In genomic region chr2:21111527-21111926, GRCm38 (mm10) we compare ENCODE assay signal across 22 mouse cellular contexts.
A peak's percentile ranks its signal among the peaks of the same experiment; 100 is the strongest.
DNase-seq lines count a peak whose midpoint lies in the region; ATAC-seq and TF ChIP-seq lines count a peak whose summit lies in the region.
"Had no signal": no experiment of that assay in that cellular context is flagged by ENCODE, and none has a peak within 500 bp of the region (broad histone marks: within the 10 kb centered on the region; RNA-seq: fewer than 3 reads in every experiment).

No protein-coding gene starts in this region.

- intact Hi-C loops in heart, postnatal 25 days (cut with DNase I), result no loop called here

- TF ChIP-seq CTCF in hindbrain, postnatal 0 days (IDR thresholded peaks at IDR 0.05; ENCODE audit: low read depth), result no peak

- no peaks in the 10 kb centered on the region for H3K36me3 ChIP-seq in heart, embryonic 12.5 days
- no peaks in the 10 kb centered on the region for H3K36me3 ChIP-seq in ES-E14 (ENCODE audit: control insufficient read depth, insufficient read depth, low read length, poor library complexity, severe bottlenecking)
- H3K36me3 ChIP-seq in hindbrain, postnatal 0 days (ENCODE audit: insufficient read depth, low read length), result no peaks in the 10 kb centered on the region
- H3K36me3 ChIP-seq: heart, embryonic 13.5 days; midbrain, embryonic 13.5 days had no signal

- H3K4me1 ChIP-seq in heart, embryonic 12.5 days (replicated peaks), result no peaks in the 10 kb centered on the region
- H3K4me1 ChIP-seq in ES-E14 (ENCODE audit: control insufficient read depth in 2 of 2, insufficient read depth in 2 of 2, low read length in 2 of 2, poor library complexity in 1 of 2), result no peaks in the 10 kb centered on the region
- H3K4me1 ChIP-seq in hindbrain, postnatal 0 days (ENCODE audit: insufficient read depth, low read length), result no peaks in the 10 kb centered on the region
- H3K4me1 ChIP-seq: heart, embryonic 13.5 days; midbrain, embryonic 13.5 days had no signal

- H3K4me2 ChIP-seq in heart, embryonic 12.5 days, result no peak overlapping the region
- no peak overlapping the region for H3K4me2 ChIP-seq in hindbrain, postnatal 0 days (ENCODE audit: low read depth, low read length)
- H3K4me2 ChIP-seq: heart, embryonic 13.5 days; midbrain, embryonic 13.5 days had no signal

- H3K27ac ChIP-seq in heart, embryonic 12.5 days (ENCODE audit: poor library complexity, severe bottlenecking), result no peak overlapping the region
- no peak overlapping the region for H3K27ac ChIP-seq in ES-E14 (ENCODE audit: insufficient read depth, low read depth, low read length, poor library complexity, severe bottlenecking)
- H3K27ac ChIP-seq in hindbrain, postnatal 0 days, result no peak overlapping the region
- H3K27ac ChIP-seq: heart, embryonic 13.5 days; liver, embryonic 14.5 days; midbrain, embryonic 13.5 days had no signal

- no peaks in the 10 kb centered on the region for H3K27me3 ChIP-seq in heart, embryonic 12.5 days (replicated peaks)
- no peaks in the 10 kb centered on the region for H3K27me3 ChIP-seq in hindbrain, postnatal 0 days (ENCODE audit: insufficient read depth, low read length)
- H3K27me3 ChIP-seq: CH12.LX; heart, embryonic 13.5 days; midbrain, embryonic 13.5 days had no signal

- no peaks in the 10 kb centered on the region for H3K9me3 ChIP-seq in heart, embryonic 12.5 days (replicated peaks)
- no peaks in the 10 kb centered on the region for H3K9me3 ChIP-seq in ES-E14 (ENCODE audit: control insufficient read depth, insufficient read depth, low read depth, low read length)
- H3K9me3 ChIP-seq in hindbrain, postnatal 0 days (ENCODE audit: low read length), result no peaks in the 10 kb centered on the region
- H3K9me3 ChIP-seq: heart, embryonic 13.5 days; midbrain, embryonic 13.5 days had no signal

- no peak overlapping the region for H3K9ac ChIP-seq in heart, embryonic 12.5 days
- no peak overlapping the region for H3K9ac ChIP-seq in ES-E14 (ENCODE audit: insufficient read depth, low read depth, low read length, poor library complexity, severe bottlenecking)
- no peak overlapping the region for H3K9ac ChIP-seq in hindbrain, postnatal 0 days (replicated peaks; ENCODE audit: low read length)
- H3K9ac ChIP-seq: forebrain, postnatal 0 days; heart, embryonic 13.5 days; liver, embryonic 14.5 days; midbrain, embryonic 13.5 days had no signal

- WGBS in heart, embryonic 12.5 days, result 77% methylated on average over 1 of the region's 1 CpGs
- WGBS in hindbrain, postnatal 0 days, result 80% methylated on average over 1 of the region's 1 CpGs

- no peak for ATAC-seq in heart, embryonic 12.5 days (ENCODE audit: insufficient number of reproducible peaks, low FRiP score)
- ATAC-seq in hindbrain, postnatal 0 days, result no peak
- ATAC-seq: forebrain, postnatal 0 days; hindbrain, embryonic 16.5 days; midbrain, embryonic 13.5 days had no signal

- peak; percentile 44 to 46 for DNase-seq in heart, adult 18-20 months
- no peak for DNase-seq in ES-E14 (ENCODE audit: low read depth, low spot score)
- DNase-seq in c-Kit-positive CD71-negative TER-119-negative erythroid progenitor cells, embryonic 14.5 days (ENCODE audit: low read depth), result peak; percentile 14
- DNase-seq in heart, postnatal 25 days (ENCODE audit: low spot score), result peak; percentile 5
- no peak for DNase-seq in Muller cell, postnatal 12 days (ENCODE audit: inconsistent ontology term)
- DNase-seq in lung, postnatal 36 days, result no peak
- no peak for DNase-seq in hindbrain, postnatal 0 days (ENCODE audit: low spot score)
- DNase-seq: adrenal gland, postnatal 10 days; cerebellum, adult 8-10 months; embryo, embryonic 11 days; forebrain, postnatal 0 days; kidney, adult 9 months; lung, postnatal 10 days; right cerebral cortex, postnatal 25 days; thymus, postnatal 25 days had no signal

- H3K4me3 ChIP-seq in heart, embryonic 12.5 days, result no peak overlapping the region
- H3K4me3 ChIP-seq in ES-E14 (ENCODE audit: insufficient read depth in 1 of 2, low read depth in 1 of 2, low read length in 2 of 2, poor library complexity in 1 of 2, severe bottlenecking in 1 of 2), result no peak overlapping the region
- no peak overlapping the region for H3K4me3 ChIP-seq in hindbrain, postnatal 0 days (ENCODE audit: low read length)
- H3K4me3 ChIP-seq: erythroblast, embryonic 14.5 days; heart, embryonic 13.5 days; midbrain, embryonic 13.5 days had no signal

- in situ Hi-C loops in ES-E14 (cut with MboI; ENCODE audit: low sequenced_read_pairs in 2 of 2, unreplicated experiment in 2 of 2), result no loop called here

TF ChIP-seq in ES-E14, 5 proteins besides CTCF, POLR2A, EP300 and RAD21:
- TF ChIP-seq HCFC1 (IDR thresholded peaks at IDR 0.05; ENCODE audit: borderline replicate concordance, insufficient read depth, low read length) (no peak), MAFK (IDR thresholded peaks at IDR 0.05; ENCODE audit: insufficient read depth, low read depth, low read length) (0 out of 2 replicates have a peak, but pooled peaks have one; percentile 38)
TF ChIP-seq in ES-E14: peak in this region for 1.

Comparison
In these comparisons a context has a peak if more than half of its experiments do, and no peak if none do; other contexts are left out.
1. DNase-seq: peak in heart, adult 18-20 months (2 of 2), c-Kit-positive CD71-negative TER-119-negative erythroid progenitor cells, embryonic 14.5 days (single experiment) and heart, postnatal 25 days (single experiment); none in ES-E14 (single experiment), Muller cell, postnatal 12 days (single experiment), lung, postnatal 36 days (single experiment) and hindbrain, postnatal 0 days (single experiment).